Mouse (Mus musculus): ENCODE data around the gene Cab39l. TPM values are rescaled to one million over a fixed set of nuclear protein-coding genes. Genes with fewer than 3 reads are reported as not detected.
A peak's percentile ranks its signal among the peaks of the same experiment; 100 is the strongest.

Cab39l gene
- total RNA-seq, 2 experiments from 2014 or later, result 33.7 to 38.2 TPM

DNA sequence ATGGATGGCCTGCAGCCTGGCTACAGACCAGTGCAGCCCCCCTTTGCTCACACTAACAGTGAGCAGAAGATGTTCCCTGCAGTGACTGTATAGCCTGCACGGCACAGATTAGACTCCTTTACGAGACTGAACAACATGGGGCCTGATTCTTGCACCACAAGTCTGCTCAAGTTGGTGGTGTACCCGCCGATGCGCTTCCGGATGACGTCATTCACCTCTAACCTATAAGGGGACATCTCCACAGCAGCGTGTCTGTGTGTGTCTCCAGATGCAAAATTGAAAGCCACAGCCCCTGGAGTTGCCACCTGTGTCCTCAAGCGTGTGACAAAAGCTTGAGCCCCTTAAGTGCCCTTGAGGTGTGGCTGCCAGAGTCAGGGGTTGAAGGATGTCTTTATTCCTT, 189.3 kb downstream of the Cab39l start:
- no peak for DNase-seq

DNA sequence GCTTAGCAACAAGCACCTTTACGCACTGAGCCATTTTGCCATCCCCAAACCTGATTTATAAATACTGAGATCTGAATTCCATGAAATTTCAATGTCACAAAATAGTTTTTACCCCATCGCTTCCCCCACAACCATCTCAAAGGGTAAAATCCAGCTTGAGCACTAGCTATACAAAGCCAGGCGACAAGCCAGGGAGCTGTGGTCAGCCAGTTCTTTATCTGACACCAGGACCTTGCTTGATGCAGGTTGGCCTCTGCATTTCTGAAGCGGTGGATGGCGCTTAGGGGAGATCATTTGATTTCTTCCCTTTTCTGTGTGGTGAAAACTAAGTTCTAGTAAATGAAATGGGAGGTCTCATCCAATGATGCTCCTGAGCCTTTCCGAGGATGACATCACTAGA, 191.3 kb downstream of the Cab39l start:
- DNase-seq, result no peak

DNA sequence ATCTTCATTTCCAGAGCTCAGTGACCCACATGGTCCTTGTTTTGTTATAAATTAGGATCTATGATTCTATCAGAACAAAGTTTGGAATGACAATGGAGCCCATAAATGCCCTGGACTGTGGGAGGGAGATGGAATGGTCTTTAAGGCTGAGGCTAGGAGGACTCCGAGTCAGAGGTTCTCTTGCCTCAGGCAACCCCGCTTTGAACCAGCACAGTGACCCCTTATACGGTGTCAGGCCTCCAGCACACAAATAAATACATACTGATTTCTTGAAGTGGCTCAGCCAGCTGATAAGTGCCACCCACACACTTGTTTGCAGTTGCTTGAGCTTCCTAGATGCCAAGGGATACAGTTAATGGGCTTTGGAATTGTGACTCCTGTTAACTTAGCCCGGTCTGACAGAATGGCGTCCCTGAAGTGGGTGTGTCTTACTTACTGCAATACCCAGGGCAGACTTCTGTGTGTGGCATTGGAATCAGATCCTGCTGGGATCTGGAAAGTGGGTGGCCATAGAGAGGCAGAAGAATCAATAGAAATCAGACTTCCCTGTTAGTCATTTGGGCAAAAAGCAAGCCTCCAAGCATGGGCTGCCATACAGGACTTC, 192.6 kb downstream of the Cab39l start:
- DNase-seq, result no peak

DNA sequence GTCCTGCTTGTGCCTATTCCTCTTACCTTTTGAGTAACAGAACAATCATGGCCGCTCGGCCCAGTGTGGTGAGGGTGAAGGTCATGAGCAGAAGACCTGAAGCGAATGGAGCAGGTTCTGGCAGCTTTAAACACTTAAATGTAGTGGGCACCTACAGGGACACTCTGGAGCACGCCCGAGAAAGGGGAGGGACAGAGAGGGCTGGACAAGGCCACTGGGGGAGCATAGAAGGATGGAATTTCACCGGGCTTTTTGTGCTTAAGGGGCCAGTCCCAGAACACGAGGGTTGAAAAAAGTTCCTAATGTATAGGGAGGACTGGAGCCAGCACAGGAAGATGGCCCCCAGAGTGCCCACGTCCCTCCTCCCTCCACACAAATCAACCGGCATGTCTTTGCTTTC, 193.2 kb downstream of the Cab39l start:
- DNase-seq, result peak; percentile 27 to 29

Other genes starting within 250 kb of the Cab39l start
- 10 to 100 TPM; 23.1 to 37.5 TPM for gene Rcbtb1, start 239.8 kb upstream of the Cab39l start, total RNA-seq (2021)
- gene Gm6904, start 180.8 kb upstream of the Cab39l start, total RNA-seq (2021), result 1 to 10 TPM in 1 of 2 experiments, under 1 TPM in 1; 0.70 to 1.1 TPM
- under 1 TPM; 0.66 to 0.79 TPM for gene Phf11a, start 143.4 kb upstream of the Cab39l start, total RNA-seq (2021)
- 1 to 10 TPM; 1.9 to 3.4 TPM for gene Phf11b, start 99.6 kb upstream of the Cab39l start, total RNA-seq (2021)
- 1 to 10 TPM; 7.0 to 9.0 TPM for gene Phf11d, start 75.5 kb upstream of the Cab39l start, total RNA-seq (2021)
- gene Phf11c, start 45.6 kb upstream of the Cab39l start, total RNA-seq (2021), result under 1 TPM; 0.56 to 0.59 TPM
- 1 to 10 TPM; 5.4 to 7.1 TPM for gene Setdb2, start 88 bp upstream of the Cab39l start, total RNA-seq (2021)
- 10 to 100 TPM; 66.3 to 74.2 TPM for gene Cdadc1, start 157.0 kb downstream of the Cab39l start, total RNA-seq (2021)
- 1 to 10 TPM; 1.1 to 1.4 TPM for gene Shisa2, start 184.3 kb downstream of the Cab39l start, total RNA-seq (2021)